Mouse (Mus musculus) neutrophil, adult 65 days (primary cell): ENCODE data around the gene Defb10. TPM values are rescaled to one million over a fixed set of nuclear protein-coding genes. Genes with fewer than 3 reads are reported as not detected.

ENCODE experiments used
- total RNA-seq: library from RNA; stranded (reverse); gene quantifications from 2 replicates; pipeline ENCODE4 v1.2.4, GENCODE M21; 2023

Defb10 gene
- not detected in 2 replicates for total RNA-seq

GRCm38 (mm10) chr8:21858586-21858985 is at the start of gene Defb10:
TSS of gene Defb10 (plus strand) at chr8:21858901.

GRCm38 (mm10) chr8:21885321-21885720 is 26.6 kb downstream of the Defb10 start, which contains the start of gene Defb9:
TSS of gene Defb9 (minus strand) at chr8:21885421.

DNA sequence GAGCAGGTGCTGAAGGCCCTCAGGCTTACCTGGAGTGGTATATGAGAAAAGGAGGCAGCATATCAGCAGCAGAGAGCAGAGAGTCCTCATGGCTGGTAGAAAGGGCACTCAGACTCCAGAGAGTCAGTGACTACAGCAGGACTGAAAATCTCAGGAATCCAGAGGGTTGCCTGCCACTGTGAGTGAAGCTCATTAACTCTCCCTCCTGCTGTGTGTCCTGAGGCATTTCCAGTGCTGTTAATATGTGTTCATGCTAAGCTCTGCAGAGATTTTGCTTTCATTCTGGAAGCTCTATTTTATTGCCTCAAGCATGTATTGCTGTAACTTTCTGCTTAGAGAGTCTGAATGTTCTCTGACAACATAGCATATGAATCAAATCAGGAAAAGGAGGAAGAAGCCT is 47.6 kb downstream of the Defb10 start, which contains the start of gene Defb11:
Defb11 (minus strand) TSS at position 123 of the 400 bp plus-strand sequence.

Other genes starting within 250 kb of the Defb10 start
- gene Defa26, start 240.7 kb upstream of the Defb10 start, total RNA-seq: not detected in 2 replicates
- gene Defa17, start 203.1 kb upstream of the Defb10 start, total RNA-seq: not detected in 2 replicates
- not detected in 2 replicates for gene Defa34, start 193.1 kb upstream of the Defb10 start, total RNA-seq
- not detected in 2 replicates for gene AY761184, start 155.3 kb upstream of the Defb10 start, total RNA-seq
- gene Defa24, start 124.4 kb upstream of the Defb10 start, total RNA-seq: not detected in 2 replicates
- gene Defb50, start 35.4 kb upstream of the Defb10 start, total RNA-seq: not detected in 2 replicates
- not detected in 2 replicates for gene Defb2, start 19.0 kb upstream of the Defb10 start, total RNA-seq
- not detected in 2 replicates for gene Defb9, start 26.5 kb downstream of the Defb10 start, total RNA-seq
- not detected in 2 replicates for gene Defb11, start 47.5 kb downstream of the Defb10 start, total RNA-seq
- gene Defb15, start 73.8 kb downstream of the Defb10 start, total RNA-seq: not detected in 2 replicates
- not detected in 2 replicates for gene Defb35, start 79.5 kb downstream of the Defb10 start, total RNA-seq
- not detected in 2 replicates for gene Defb13, start 87.9 kb downstream of the Defb10 start, total RNA-seq
- gene Fam90a1a, start 99.8 kb downstream of the Defb10 start, total RNA-seq: not detected in 2 replicates
- not detected in 2 replicates for gene Ccdc70, start 110.9 kb downstream of the Defb10 start, total RNA-seq
- 0.16 and 0.70 TPM in 2 replicates for gene Atp7b, start 201.4 kb downstream of the Defb10 start, total RNA-seq
- 12.5 and 13.5 TPM in 2 replicates for gene Alg11, start 201.8 kb downstream of the Defb10 start, total RNA-seq